Comparison of ENCODE assay signal across 26 mouse cellular contexts in genomic region chr9:14666071-14666470, GRCm38 (mm10). TPM values are rescaled to one million over a fixed set of nuclear protein-coding genes. Genes with fewer than 3 reads are reported as not detected.
"Had no signal": no experiment of that assay in that cellular context is flagged by ENCODE, and none has a peak within 500 bp of the region (broad histone marks: within the 10 kb centered on the region; RNA-seq: fewer than 3 reads in every experiment).

No protein-coding gene starts in this region.

- H3K4me1 ChIP-seq: hindbrain, embryonic 10.5 days; hindbrain, embryonic 12.5 days; intestine, embryonic 15.5 days; kidney, embryonic 15.5 days; limb, embryonic 15.5 days; liver, embryonic 12.5 days had no signal

- H3K4me2 ChIP-seq: heart, embryonic 12.5 days; hindbrain, embryonic 12.5 days; hindbrain, embryonic 14.5 days; intestine, embryonic 15.5 days; kidney, embryonic 15.5 days; limb, embryonic 13.5 days; limb, embryonic 15.5 days; liver, embryonic 12.5 days had no signal

- DNase-seq: heart, adult 18-20 months; heart, postnatal 10 days; heart, postnatal 4 days; kidney, adult 11 months; kidney, adult 2 months; kidney, adult 9 months; kidney, postnatal 14 days; kidney, postnatal 36 days; layer of hippocampus, adult 9-11 months; layer of hippocampus, postnatal 36 days; left cerebral cortex, postnatal 4 days had no signal

- H3K36me3 ChIP-seq: heart, embryonic 10.5 days; heart, embryonic 12.5 days; hindbrain, embryonic 10.5 days; hindbrain, embryonic 12.5 days; intestine, embryonic 15.5 days; kidney, embryonic 15.5 days; limb, embryonic 13.5 days; limb, embryonic 15.5 days; liver, embryonic 12.5 days had no signal

- H3K27ac ChIP-seq: heart, embryonic 10.5 days; hindbrain, embryonic 10.5 days; hindbrain, embryonic 12.5 days; hindbrain, embryonic 14.5 days; intestine, embryonic 15.5 days; kidney, embryonic 15.5 days; kidney, postnatal 0 days; limb, embryonic 13.5 days; limb, embryonic 15.5 days; liver, embryonic 12.5 days had no signal

- H3K27me3 ChIP-seq: heart, embryonic 12.5 days; hindbrain, embryonic 12.5 days; intestine, embryonic 15.5 days; kidney, embryonic 15.5 days; limb, embryonic 13.5 days; limb, embryonic 15.5 days; liver, embryonic 12.5 days had no signal

- H3K4me3 ChIP-seq: heart, embryonic 10.5 days; heart, embryonic 12.5 days; hindbrain, embryonic 10.5 days; hindbrain, embryonic 12.5 days; intestine, embryonic 15.5 days; kidney, embryonic 15.5 days; limb, embryonic 13.5 days; limb, embryonic 15.5 days; liver, embryonic 12.5 days had no signal

- ATAC-seq: forebrain, embryonic 16.5 days; hindbrain, embryonic 16.5 days; inflammation-experienced regulatory T-cells, adult 6 months; intestine, embryonic 15.5 days; liver, embryonic 12.5 days had no signal

- H3K9me3 ChIP-seq: heart, embryonic 10.5 days; heart, embryonic 12.5 days; hindbrain, embryonic 10.5 days; hindbrain, embryonic 12.5 days; intestine, embryonic 15.5 days; kidney, embryonic 15.5 days; limb, embryonic 13.5 days; limb, embryonic 15.5 days; liver, embryonic 12.5 days had no signal

- H3K9ac ChIP-seq: heart, embryonic 12.5 days; hindbrain, embryonic 12.5 days; hindbrain, embryonic 14.5 days; intestine, embryonic 15.5 days; kidney, embryonic 15.5 days; limb, embryonic 13.5 days; limb, embryonic 15.5 days; liver, embryonic 12.5 days had no signal

RNA-seq across cellular contexts. Expression of gene Amotl1, which starts 21.2 kb away (rescaled TPM):
- total RNA-seq: granulocyte monocyte progenitor cell, adult 5-6 weeks had no signal
